Mouse (Mus musculus): Measurements from ENCODE around the gene Ccl1. TPM values are rescaled to one million over a fixed set of nuclear protein-coding genes. Genes with fewer than 3 reads are reported as not detected.

Gene Ccl1
- total RNA-seq (2014; rRNA removed) (not detected in 2 replicates), polyA plus RNA-seq (2015; fragmentation: Nextera tagmentation; extraction: Ambion mirVana) (1.3 TPM in 2 replicates)

GRCm38 (mm10) chr11:82305590-82305989 is at the start of gene Ccl1:
Gene Ccl1, minus strand, starts transcription at chr11:82305690.
- 71% methylated on average over 4 of the region's 4 CpGs for WGBS
- TF ChIP-seq CTCF (IDR thresholded peaks at IDR 0.05): no peak

GRCm38 (mm10) chr11:82351039-82351438 is 45.5 kb upstream of the Ccl1 start:
- no peak overlapping the region for H3K9ac ChIP-seq (replicated peaks; ENCODE audit: low read length, poor library complexity, severe bottlenecking)
- WGBS: 84% methylated on average over 10 of the region's 10 CpGs

More at GRCm38 (mm10) chr11:82305590-82305989, at the start of gene Ccl1:
- no peak for ATAC-seq (ENCODE audit: low FRiP score)
- H3K4me1 ChIP-seq (ENCODE audit: insufficient read depth, low read length): no peaks in the 10 kb centered on the region
- no peaks in the 10 kb centered on the region for H3K27me3 ChIP-seq (ENCODE audit: insufficient read depth, low read length)
- H3K36me3 ChIP-seq (ENCODE audit: insufficient read depth, low read length): no peaks in the 10 kb centered on the region
- H3K9me3 ChIP-seq (ENCODE audit: low read length): no peaks in the 10 kb centered on the region
- DNase-seq (ENCODE audit: low spot score): no peak
- no peak within 1 kb of the TSS for H3K9ac ChIP-seq (replicated peaks; ENCODE audit: low read length, poor library complexity, severe bottlenecking)
- H3K27ac ChIP-seq (ENCODE audit: low read depth, low read length): no peak within 1 kb of the TSS
- no peak within 1 kb of the TSS for H3K4me2 ChIP-seq (ENCODE audit: low read depth, low read length, poor library complexity, severe bottlenecking)
- H3K4me3 ChIP-seq (ENCODE audit: low read depth, low read length): no peak within 1 kb of the TSS

GRCm38 (mm10) chr11:82340900-82341299 is 35.4 kb upstream of the Ccl1 start:
- Histone ChIP-seq H3K9me3 (ENCODE audit: low read length) (no peaks in the 10 kb centered on the region), H3K9ac (replicated peaks; ENCODE audit: low read length, poor library complexity, severe bottlenecking) (no peak overlapping the region), H3K27me3 (ENCODE audit: insufficient read depth, low read length) (no peaks in the 10 kb centered on the region), H3K36me3 (ENCODE audit: insufficient read depth, low read length) (no peaks in the 10 kb centered on the region), H3K4me2 (ENCODE audit: low read depth, low read length, poor library complexity, severe bottlenecking) (no peak overlapping the region), H3K4me3 (ENCODE audit: low read depth, low read length) (no peak overlapping the region), H3K4me1 (ENCODE audit: insufficient read depth, low read length) (no peaks in the 10 kb centered on the region), H3K27ac (ENCODE audit: low read depth, low read length) (no peak overlapping the region)
- 68% methylated on average over 2 of the region's 2 CpGs for WGBS
- no peak for TF ChIP-seq CTCF (IDR thresholded peaks at IDR 0.05)
- ATAC-seq (ENCODE audit: low FRiP score) (no peak), DNase-seq (ENCODE audit: low spot score) (no peak)

More at GRCm38 (mm10) chr11:82351039-82351438, 45.5 kb upstream of the Ccl1 start:
- no peak overlapping the region for H3K4me2 ChIP-seq (ENCODE audit: low read depth, low read length, poor library complexity, severe bottlenecking)
- no peaks in the 10 kb centered on the region for H3K9me3 ChIP-seq (ENCODE audit: low read length)
- no peaks in the 10 kb centered on the region for H3K36me3 ChIP-seq (ENCODE audit: insufficient read depth, low read length)
- no peak overlapping the region for H3K27ac ChIP-seq (ENCODE audit: low read depth, low read length)
- H3K4me1 ChIP-seq (ENCODE audit: insufficient read depth, low read length): no peaks in the 10 kb centered on the region
- H3K27me3 ChIP-seq (ENCODE audit: insufficient read depth, low read length): no peaks in the 10 kb centered on the region
- no peak overlapping the region for H3K4me3 ChIP-seq (ENCODE audit: low read depth, low read length)
- ATAC-seq (ENCODE audit: low FRiP score) (no peak), DNase-seq (ENCODE audit: low spot score) (no peak)
- TF ChIP-seq CTCF (IDR thresholded peaks at IDR 0.05): no peak

- Histone ChIP-seq H3K4me2 (ENCODE audit: low read depth, low read length, poor library complexity, severe bottlenecking) (no peak overlapping the region), H3K27ac (ENCODE audit: low read depth, low read length) (0 out of 2 replicates have a peak overlapping the region, but pooled peaks have one; percentile 12), H3K4me3 (ENCODE audit: low read depth, low read length) (no peak overlapping the region), H3K9me3 (ENCODE audit: low read length) (no peaks in the 10 kb centered on the region), H3K4me1 (ENCODE audit: insufficient read depth, low read length) (no peaks in the 10 kb centered on the region), H3K27me3 (ENCODE audit: insufficient read depth, low read length) (no peaks in the 10 kb centered on the region), H3K9ac (replicated peaks; ENCODE audit: low read length, poor library complexity, severe bottlenecking) (no peak overlapping the region), H3K36me3 (ENCODE audit: insufficient read depth, low read length) (no peaks in the 10 kb centered on the region)
- WGBS: 47% methylated on average over 6 of the region's 6 CpGs
- DNase-seq (ENCODE audit: low spot score): no peak
- TF ChIP-seq CTCF (IDR thresholded peaks at IDR 0.05): no peak
- no peak for ATAC-seq (ENCODE audit: low FRiP score)
These were observed 34.9 kb upstream of the Ccl1 start for GRCm38 (mm10) chr11:82340416-82340815.

- H3K27ac ChIP-seq (ENCODE audit: low read depth, low read length): 0 out of 2 replicates have a peak overlapping the region, but pooled peaks have one; percentile 12
- H3K4me2 ChIP-seq (ENCODE audit: low read depth, low read length, poor library complexity, severe bottlenecking): no peak overlapping the region
- no peak for TF ChIP-seq CTCF (IDR thresholded peaks at IDR 0.05)
- 37% methylated on average over 7 of the region's 7 CpGs for WGBS
- no peak for ATAC-seq (ENCODE audit: low FRiP score)
- no peaks in the 10 kb centered on the region for H3K27me3 ChIP-seq (ENCODE audit: insufficient read depth, low read length)
- no peaks in the 10 kb centered on the region for H3K4me1 ChIP-seq (ENCODE audit: insufficient read depth, low read length)
- H3K4me3 ChIP-seq (ENCODE audit: low read depth, low read length): no peak overlapping the region
- no peaks in the 10 kb centered on the region for H3K36me3 ChIP-seq (ENCODE audit: insufficient read depth, low read length)
- DNase-seq (ENCODE audit: low spot score): peak; percentile 38
- H3K9ac ChIP-seq (replicated peaks; ENCODE audit: low read length, poor library complexity, severe bottlenecking): no peak overlapping the region
- no peaks in the 10 kb centered on the region for H3K9me3 ChIP-seq (ENCODE audit: low read length)
These were observed 34.5 kb upstream of the Ccl1 start for GRCm38 (mm10) chr11:82339921-82340401.

- H3K4me3 ChIP-seq (ENCODE audit: low read depth, low read length): no peak overlapping the region
- no peaks in the 10 kb centered on the region for H3K9me3 ChIP-seq (ENCODE audit: low read length)
- H3K9ac ChIP-seq (replicated peaks; ENCODE audit: low read length, poor library complexity, severe bottlenecking): no peak overlapping the region
- H3K27me3 ChIP-seq (ENCODE audit: insufficient read depth, low read length): no peaks in the 10 kb centered on the region; the same call in 1 of the 2 replicates
- WGBS: 63% methylated on average over 7 of the region's 7 CpGs
- DNase-seq (ENCODE audit: low spot score): no peak
- no peaks in the 10 kb centered on the region for H3K36me3 ChIP-seq (ENCODE audit: insufficient read depth, low read length)
- H3K4me2 ChIP-seq (ENCODE audit: low read depth, low read length, poor library complexity, severe bottlenecking): no peak overlapping the region
- no peak for TF ChIP-seq CTCF (IDR thresholded peaks at IDR 0.05)
- no peak overlapping the region for H3K27ac ChIP-seq (ENCODE audit: low read depth, low read length)
- no peak for ATAC-seq (ENCODE audit: low FRiP score)
- no peaks in the 10 kb centered on the region for H3K4me1 ChIP-seq (ENCODE audit: insufficient read depth, low read length)
These were observed 7.7 kb upstream of the Ccl1 start for GRCm38 (mm10) chr11:82313153-82313552.
